Comparison of ENCODE assay signal across 8 mouse cellular contexts in genomic region chr7:130645332-130645993, GRCm38 (mm10).
DNase-seq lines count a peak whose midpoint lies in the region; ATAC-seq lines count a peak whose summit lies in the region.

No protein-coding gene starts in this region.

- peak overlapping the region; percentile 99 for H3K4me2 ChIP-seq in hindbrain, embryonic 13.5 days
- H3K4me2 ChIP-seq in liver, embryonic 16.5 days (ENCODE audit: low read depth, low read length): peak overlapping the region; percentile 80
- peak overlapping the region; percentile 83 for H3K4me2 ChIP-seq in stomach, embryonic 16.5 days (ENCODE audit: low read depth, low read length)

- peak; percentile 12 for DNase-seq in right cerebral cortex, postnatal 25 days
- DNase-seq in right cerebral cortex, adult 2 months (ENCODE audit: low spot score in 2 of 2): no peak
- no peak for DNase-seq in left cerebral cortex, adult 8-10 months (ENCODE audit: low spot score in 2 of 2)
- no peak for DNase-seq in gastrocnemius, postnatal 25 days

- H3K27me3 ChIP-seq in hindbrain, embryonic 13.5 days: peaks cover 19% of the 10 kb centered on the region
- no peaks in the 10 kb centered on the region for H3K27me3 ChIP-seq in liver, embryonic 16.5 days (ENCODE audit: control insufficient read depth, insufficient read depth, low read depth, low read length)
- no peaks in the 10 kb centered on the region for H3K27me3 ChIP-seq in stomach, embryonic 16.5 days (ENCODE audit: control insufficient read depth, insufficient read depth, low read length)

- H3K27ac ChIP-seq in brown adipose tissue, adult 24 weeks (replicated peaks; ENCODE audit: low read depth, low read length): peak overlapping the region; percentile 99
- peak overlapping the region; percentile 75 for H3K27ac ChIP-seq in hindbrain, embryonic 13.5 days
- H3K27ac ChIP-seq in liver, embryonic 16.5 days (ENCODE audit: low read length): peak overlapping the region; percentile 64
- H3K27ac ChIP-seq in stomach, embryonic 16.5 days (ENCODE audit: low read length): peak overlapping the region; percentile 94

- peak overlapping the region; percentile 69 for H3K4me3 ChIP-seq in brown adipose tissue, adult 24 weeks (ENCODE audit: insufficient read depth, low read depth, low read length)
- peak overlapping the region; percentile 52 for H3K4me3 ChIP-seq in hindbrain, embryonic 13.5 days
- H3K4me3 ChIP-seq in liver, embryonic 16.5 days (ENCODE audit: low read depth, low read length): peak overlapping the region; percentile 61
- H3K4me3 ChIP-seq in stomach, embryonic 16.5 days (replicated peaks; ENCODE audit: low read length): peak overlapping the region; percentile 66

- ATAC-seq in hindbrain, embryonic 13.5 days (ENCODE audit: low FRiP score): peak; percentile 36; the same call in 1 of the 2 replicates
- ATAC-seq in liver, embryonic 16.5 days (ENCODE audit: low read depth): peak; percentile 38
- ATAC-seq in stomach, embryonic 16.5 days (ENCODE audit: insufficient read depth, low FRiP score): peak; percentile 63

- H3K9ac ChIP-seq in hindbrain, embryonic 13.5 days: peak overlapping the region; percentile 69
- peak overlapping the region; percentile 53 for H3K9ac ChIP-seq in liver, embryonic 16.5 days (ENCODE audit: low read depth, low read length)
- H3K9ac ChIP-seq in stomach, embryonic 16.5 days (ENCODE audit: low read length): peak overlapping the region; percentile 88

- no peaks in the 10 kb centered on the region for H3K36me3 ChIP-seq in hindbrain, embryonic 13.5 days
- no peaks in the 10 kb centered on the region for H3K36me3 ChIP-seq in liver, embryonic 16.5 days (ENCODE audit: control insufficient read depth, insufficient read depth)
- H3K36me3 ChIP-seq in stomach, embryonic 16.5 days (ENCODE audit: control insufficient read depth, insufficient read depth, low read length): no peaks in the 10 kb centered on the region

- WGBS in hindbrain, embryonic 13.5 days: 20% methylated on average over 15 of the region's 15 CpGs
- 5% methylated on average over 15 of the region's 15 CpGs for WGBS in liver, embryonic 16.5 days (ENCODE audit: insufficient replicate concordance)
- 7% methylated on average over 15 of the region's 15 CpGs for WGBS in stomach, embryonic 16.5 days

- no peaks in the 10 kb centered on the region for H3K9me3 ChIP-seq in hindbrain, embryonic 13.5 days
- H3K9me3 ChIP-seq in liver, embryonic 16.5 days (replicated peaks; ENCODE audit: control insufficient read depth, low read length): no peaks in the 10 kb centered on the region
- no peaks in the 10 kb centered on the region for H3K9me3 ChIP-seq in stomach, embryonic 16.5 days (replicated peaks; ENCODE audit: control insufficient read depth, low read length)

- peaks cover 22% of the 10 kb centered on the region for H3K4me1 ChIP-seq in brown adipose tissue, adult 24 weeks (ENCODE audit: control insufficient read depth, insufficient read depth, insufficient read length, low read length)
- peaks cover 39% of the 10 kb centered on the region for H3K4me1 ChIP-seq in hindbrain, embryonic 13.5 days (replicated peaks)
- H3K4me1 ChIP-seq in liver, embryonic 16.5 days (ENCODE audit: control insufficient read depth, low read depth, low read length): peaks cover 3% of the 10 kb centered on the region
- peaks cover 11% of the 10 kb centered on the region for H3K4me1 ChIP-seq in stomach, embryonic 16.5 days (ENCODE audit: control insufficient read depth, insufficient read depth, low read length)
